Mouse (Mus musculus) embryonic facial prominence, embryonic 11.5 days (tissue): ENCODE measurements around the gene Fdxacb1. TPM values are rescaled to one million over a fixed set of nuclear protein-coding genes. Genes with fewer than 3 reads are reported as not detected.

Experiments
- polyA plus RNA-seq: library from polyadenylated mRNA; unstranded; fragments of >200 nt; fragmentation: Nextera tagmentation; extraction: Ambion mirVana; gene quantifications from 2 replicates; pipeline ENCODE4 v1.2.1, GENCODE M21; 2014

Gene Fdxacb1
- polyA plus RNA-seq, 1 experiment from 2014 or later, result 14.3 TPM

Other genes with a start within 250 kb of the Fdxacb1 start
- 59.7 and 64.6 TPM in 2 replicates for gene Pts, start 239.5 kb upstream of the Fdxacb1 start, polyA plus RNA-seq
- gene Il18, start 213.4 kb upstream of the Fdxacb1 start, polyA plus RNA-seq, result 2.4 and 3.3 TPM in 2 replicates
- gene Bco2, start 213.1 kb upstream of the Fdxacb1 start, polyA plus RNA-seq, result 0.13 and 0.47 TPM in 2 replicates
- gene Tex12, start 206.9 kb upstream of the Fdxacb1 start, polyA plus RNA-seq, result not detected in 2 replicates
- 302 and 308 TPM in 2 replicates for gene Sdhd, start 164.4 kb upstream of the Fdxacb1 start, polyA plus RNA-seq
- 301 and 326 TPM in 2 replicates for gene Timm8b, start 164.3 kb upstream of the Fdxacb1 start, polyA plus RNA-seq
- gene Pih1d2, start 150.9 kb upstream of the Fdxacb1 start, polyA plus RNA-seq, result 3.1 and 5.3 TPM in 2 replicates
- 30.8 and 35.3 TPM in 2 replicates for gene Nkapd1, start 150.8 kb upstream of the Fdxacb1 start, polyA plus RNA-seq
- gene Dlat, start 108.5 kb upstream of the Fdxacb1 start, polyA plus RNA-seq, result 61.2 and 65.6 TPM in 2 replicates
- 24.2 and 25.3 TPM in 2 replicates for gene Dixdc1, start 28.7 kb upstream of the Fdxacb1 start, polyA plus RNA-seq
- gene 2310030G06Rik, start 21.7 kb upstream of the Fdxacb1 start, polyA plus RNA-seq, result 3.4 and 3.8 TPM in 2 replicates
- 17.4 and 23.2 TPM in 2 replicates for gene Cryab, start 16.9 kb upstream of the Fdxacb1 start, polyA plus RNA-seq
- 3.0 and 4.4 TPM in 2 replicates for gene Hspb2, start 15.9 kb upstream of the Fdxacb1 start, polyA plus RNA-seq
- 41.6 and 43.2 TPM in 2 replicates for gene Alg9, start 6.8 kb downstream of the Fdxacb1 start, polyA plus RNA-seq
- gene 1110032A03Rik, start 7.3 kb downstream of the Fdxacb1 start, polyA plus RNA-seq, result 32.4 and 33.3 TPM in 2 replicates
- 126 and 136 TPM in 2 replicates for gene Ppp2r1b, start 77.1 kb downstream of the Fdxacb1 start, polyA plus RNA-seq
- gene Sik2, start 240.8 kb downstream of the Fdxacb1 start, polyA plus RNA-seq, result 12.5 and 14.2 TPM in 2 replicates